Mouse (Mus musculus) ES-E14 (cell line): ENCODE results near the gene Rb1. TPM values are rescaled to one million over a fixed set of nuclear protein-coding genes. Genes with fewer than 3 reads are reported as not detected.

ENCODE experiments used
- DNase-seq: peaks from one replicate; pipeline ENCODE4 v3.0.0-alpha.2; 2013; ENCODE audit warnings: low read depth, low spot score
- H3K27ac ChIP-seq: 2 replicates; pipeline ENCODE4 v1.5.1; 2012; ENCODE audit warnings: low read depth, mild to moderate bottlenecking, low read length, moderate library complexity, mixed read lengths; ENCODE audit not compliant: poor library complexity, insufficient read depth, severe bottlenecking
- H3K36me3 ChIP-seq: 2 replicates; pipeline ENCODE4 v1.6.1; 2012; ENCODE audit warnings: mild to moderate bottlenecking, low read length, moderate library complexity, mixed read lengths; ENCODE audit not compliant: control insufficient read depth, poor library complexity, insufficient read depth, severe bottlenecking
- H3K4me1 ChIP-seq, 2 experiments: fragments of 150-350 bp in 1 of 2; sonication (generic) in 1 of 2; 2 replicates each; pipeline ENCODE4 v1.6.1; 2012; ENCODE audit warnings: low read length in 2 of 2, mild to moderate bottlenecking in 1 of 2, mixed read lengths in 1 of 2; ENCODE audit not compliant: control insufficient read depth in 2 of 2, insufficient read depth in 2 of 2, poor library complexity in 1 of 2
- H3K4me3 ChIP-seq, 2 experiments: fragments of 150-350 bp in 1 of 2; sonication (generic) in 1 of 2; 2 replicates each; pipeline ENCODE4 v1.5.1; 2012; ENCODE audit warnings: low read length in 2 of 2, low read depth in 1 of 2, mild to moderate bottlenecking in 1 of 2, mixed read lengths in 1 of 2; ENCODE audit not compliant: insufficient read depth in 1 of 2, poor library complexity in 1 of 2, severe bottlenecking in 1 of 2
- H3K9ac ChIP-seq: 2 replicates; pipeline ENCODE4 v1.6.1; 2012; ENCODE audit warnings: low read depth, mild to moderate bottlenecking, low read length, mixed read lengths; ENCODE audit not compliant: poor library complexity, insufficient read depth, severe bottlenecking
- H3K9me3 ChIP-seq: fragments of 150-350 bp; sonication (generic); 2 replicates; pipeline ENCODE4 v1.6.1; 2012; ENCODE audit warnings: low read depth, mild to moderate bottlenecking, low read length; ENCODE audit not compliant: control insufficient read depth, insufficient read depth
- CHD2 ChIP-seq: IDR thresholded peaks from 2 replicates; pipeline ENCODE4 v1.6.1; 2014; ENCODE audit warnings: mild to moderate bottlenecking, low read depth, low read length, inconsistent platforms
- HCFC1 ChIP-seq: IDR thresholded peaks from 2 replicates; pipeline ENCODE4 v1.6.1; 2012; ENCODE audit warnings: low read length, inconsistent platforms, borderline replicate concordance; ENCODE audit not compliant: insufficient read depth
- MAFK ChIP-seq: IDR thresholded peaks from 2 replicates; pipeline ENCODE4 v1.6.1; 2014; ENCODE audit warnings: mild to moderate bottlenecking, low read depth, low read length, inconsistent platforms; ENCODE audit not compliant: insufficient read depth
- ZC3H11A ChIP-seq: IDR thresholded peaks from 2 replicates; pipeline ENCODE4 v1.6.1; 2012; ENCODE audit warnings: low read depth, mild to moderate bottlenecking, inconsistent platforms, low read length, borderline replicate concordance
- ZNF384 ChIP-seq: IDR thresholded peaks from 2 replicates; pipeline ENCODE4 v1.6.1; 2012; ENCODE audit warnings: low read depth, low read length, inconsistent platforms
- in situ Hi-C, 2 experiments: fragments of 600-800 bp; cut with MboI; formaldehyde crosslinking; loops; one replicate each; pipeline ENCODE4 v1.15.1; 2025; ENCODE audit warnings: low sequenced_read_pairs in 2 of 2, inconsistent platforms in 1 of 2; ENCODE audit not compliant: unreplicated experiment in 2 of 2
- total RNA-seq: library from RNA; depleted of rRNA; stranded (reverse); fragments of 300-350 nt; gene quantifications from 2 replicates; pipeline ENCODE4 v1.2.3, GENCODE M21; 2012

The Rb1 gene
- total RNA-seq, 1 experiment = 4.7 TPM

DNA sequence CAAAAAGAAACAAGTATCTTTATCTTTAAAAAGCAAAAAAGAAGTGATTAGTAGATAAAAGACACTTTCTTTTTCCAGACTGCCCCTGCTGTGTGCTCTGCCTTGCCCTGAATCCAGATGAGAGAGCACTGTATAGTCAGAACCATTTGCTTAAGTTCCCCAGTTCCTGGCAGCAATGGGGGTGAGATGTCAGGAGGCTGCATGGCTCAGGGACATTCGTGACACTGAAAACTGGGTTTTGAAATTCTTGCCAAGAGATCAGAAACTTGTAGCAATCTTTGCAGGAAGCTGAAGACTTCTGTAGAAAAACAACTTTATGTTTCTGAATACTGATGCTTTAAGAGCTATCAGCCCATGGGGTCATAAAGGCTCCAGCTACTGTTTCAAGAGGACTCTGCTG lies 24.4 kb upstream of the Rb1 start:
- Histone ChIP-seq H3K36me3 (no peaks in the 10 kb centered on the region), H3K4me1 (peaks cover 0 to 2% of the 10 kb centered on the region in 2 experiments; a peak in 1 of 4 replicates), H3K9me3 (no peaks in the 10 kb centered on the region), H3K9ac (no peak overlapping the region), H3K27ac (no peak overlapping the region), H3K4me3 (no peak overlapping the region)
- no peak for TF ChIP-seq ZC3H11A
- TF ChIP-seq MAFK = no peak
- no peak for TF ChIP-seq CHD2
- TF ChIP-seq ZNF384 = no peak
- no peak for TF ChIP-seq HCFC1
- DNase-seq = no peak
- in situ Hi-C loops = no loop called here

DNA sequence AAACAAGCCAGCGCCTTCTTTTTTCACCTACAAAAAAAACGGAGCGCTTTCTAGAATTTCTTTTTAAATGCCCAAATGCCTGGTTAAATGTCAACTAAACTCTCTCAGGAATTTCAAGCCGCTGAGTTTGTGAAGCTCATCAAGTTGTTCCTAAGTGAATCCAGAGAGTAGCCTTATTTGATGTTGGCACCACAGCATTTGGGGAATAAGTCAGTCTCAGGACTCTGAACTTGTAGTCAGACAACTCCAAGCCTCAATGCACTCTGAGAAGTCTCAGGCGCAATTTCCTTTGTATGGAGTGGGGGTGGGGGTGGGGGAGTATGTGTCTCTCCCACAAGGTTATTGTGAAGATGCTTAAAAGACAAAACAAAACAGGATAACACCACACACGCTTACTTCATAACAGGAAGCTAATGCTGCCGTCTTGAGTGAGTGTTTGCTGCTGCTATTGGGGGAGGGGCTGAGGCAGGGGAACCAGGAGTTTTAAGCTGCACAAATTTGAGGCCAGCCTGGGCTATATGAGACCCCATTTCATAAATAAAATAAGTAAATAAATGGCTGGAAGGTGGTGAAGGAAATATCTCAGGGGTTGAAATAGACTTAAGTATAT lies 23.5 kb upstream of the Rb1 start:
- no peak for DNase-seq
- Histone ChIP-seq H3K4me1 (peaks cover 0 to 2% of the 10 kb centered on the region in 2 experiments; a peak in 1 of 4 replicates), H3K27ac (no peak overlapping the region), H3K9me3 (no peaks in the 10 kb centered on the region), H3K9ac (no peak overlapping the region), H3K4me3 (no peak overlapping the region), H3K36me3 (no peaks in the 10 kb centered on the region)
- no peak for TF ChIP-seq ZNF384
- TF ChIP-seq CHD2 = no peak
- TF ChIP-seq HCFC1 = no peak
- TF ChIP-seq ZC3H11A = no peak
- TF ChIP-seq MAFK = no peak
- in situ Hi-C loops = no loop called here

DNA sequence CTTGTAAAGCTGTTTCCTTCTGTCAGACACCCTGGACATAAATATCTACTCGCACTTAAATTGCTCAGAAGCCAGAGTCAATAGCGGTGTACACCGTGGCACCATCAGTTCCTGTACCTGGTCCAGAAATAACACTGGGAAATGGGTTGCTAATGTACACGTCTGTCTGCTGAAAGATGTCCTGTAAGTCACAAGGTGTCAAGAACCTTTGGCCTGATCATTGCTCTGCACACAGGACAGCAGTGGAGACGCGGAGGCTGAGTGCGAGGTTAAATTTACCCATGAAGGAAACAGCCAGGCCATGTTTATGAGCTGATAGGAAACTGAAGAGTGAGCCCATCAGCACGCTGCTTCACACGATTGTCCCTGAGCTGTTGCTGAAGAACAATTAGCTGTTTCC lies 21.7 kb upstream of the Rb1 start:
- no peak overlapping the region for H3K27ac ChIP-seq
- H3K4me3 ChIP-seq = no peak overlapping the region
- H3K9ac ChIP-seq = no peak overlapping the region
- no peak for TF ChIP-seq HCFC1
- no peak for TF ChIP-seq ZC3H11A
- no peak for TF ChIP-seq CHD2
- TF ChIP-seq ZNF384 = no peak
- TF ChIP-seq MAFK = no peak
- no peaks in the 10 kb centered on the region for H3K9me3 ChIP-seq
- peaks cover 0 to 2% of the 10 kb centered on the region in 2 experiments; a peak in 1 of 4 replicates for H3K4me1 ChIP-seq
- no peaks in the 10 kb centered on the region for H3K36me3 ChIP-seq
- DNase-seq = no peak
- in situ Hi-C loops = no loop called here

DNA sequence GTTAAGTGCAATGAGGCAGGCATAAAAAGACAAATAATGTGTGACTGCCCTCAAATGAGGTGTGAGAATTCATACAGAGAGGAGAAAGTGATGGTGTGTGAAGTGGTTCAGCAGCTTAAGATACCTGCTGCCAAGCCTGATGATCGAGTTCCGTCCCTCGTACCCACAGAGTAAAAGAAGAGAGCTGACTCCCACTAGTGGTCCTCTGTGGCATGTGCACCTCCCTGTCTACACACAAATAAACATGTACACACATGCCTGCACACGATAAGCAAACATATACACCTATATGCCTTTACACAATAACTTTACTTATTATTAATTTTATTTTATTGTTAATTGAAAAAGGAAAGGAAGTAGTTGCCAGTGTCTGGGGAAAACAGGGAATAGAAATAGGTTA lies 20.0 kb upstream of the Rb1 start:
- in situ Hi-C loops = no loop called here
- Histone ChIP-seq H3K9me3 (no peaks in the 10 kb centered on the region), H3K27ac (no peak overlapping the region), H3K4me3 (no peak overlapping the region), H3K9ac (no peak overlapping the region), H3K36me3 (no peaks in the 10 kb centered on the region), H3K4me1 (peaks cover 0 to 2% of the 10 kb centered on the region in 2 experiments; a peak in 1 of 4 replicates)
- TF ChIP-seq ZNF384 = no peak
- TF ChIP-seq CHD2 = no peak
- no peak for TF ChIP-seq ZC3H11A
- TF ChIP-seq HCFC1 = no peak
- no peak for TF ChIP-seq MAFK
- DNase-seq = no peak

DNA sequence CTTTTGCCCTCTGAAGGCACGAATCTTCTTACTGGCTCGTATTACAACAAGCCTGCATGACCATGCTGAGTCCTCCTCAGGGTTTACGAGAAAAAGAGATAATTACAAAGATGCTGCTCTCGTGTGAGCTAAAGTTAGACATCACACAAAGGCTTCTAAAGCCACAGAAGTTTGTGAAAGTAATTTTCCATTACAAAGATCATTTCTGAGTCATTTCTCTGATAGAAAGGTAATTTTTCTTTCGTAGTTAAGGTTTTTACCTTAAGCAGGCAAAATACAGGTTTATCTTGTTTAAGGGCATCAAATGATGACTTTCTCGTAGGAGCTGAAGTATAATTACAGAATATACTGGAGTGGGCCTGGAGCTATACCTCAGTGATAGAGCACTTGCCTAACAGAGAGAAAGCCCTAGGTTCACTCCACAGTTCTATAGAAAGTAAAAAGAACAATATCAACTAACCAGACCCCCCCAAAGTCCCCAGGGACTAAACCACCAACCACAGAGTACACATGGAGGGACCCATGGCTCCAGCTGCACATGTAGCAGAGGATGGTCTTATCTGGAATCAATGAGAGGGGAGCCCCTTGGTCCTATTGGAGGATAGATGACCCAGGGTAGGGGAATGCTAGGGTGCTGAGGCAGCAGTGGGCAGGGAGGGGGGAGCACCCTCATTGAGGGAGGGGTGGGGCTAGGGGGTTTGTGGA lies 14.6 kb upstream of the Rb1 start:
- H3K36me3 ChIP-seq = no peaks in the 10 kb centered on the region
- no peaks in the 10 kb centered on the region for H3K9me3 ChIP-seq
- TF ChIP-seq MAFK (no peak), ZNF384 (no peak), CHD2 (no peak), HCFC1 (no peak), ZC3H11A (no peak)
- no peak overlapping the region for H3K9ac ChIP-seq
- in situ Hi-C loops = no loop called here
- peaks cover 0 to under 1% of the 10 kb centered on the region in 2 experiments; a peak in 1 of 4 replicates for H3K4me1 ChIP-seq
- H3K4me3 ChIP-seq = no peak overlapping the region
- H3K27ac ChIP-seq = no peak overlapping the region
- DNase-seq = no peak
